Mouse (Mus musculus) intestine, embryonic 14.5 days (tissue): ENCODE data around the gene Pigx. TPM values are rescaled to one million over a fixed set of nuclear protein-coding genes. Genes with fewer than 3 reads are reported as not detected.

Experiments used
- ATAC-seq: fragments of 200-750 bp; cut with Nextera tagmentation; replicated peaks from 2 replicates; pipeline ENCODE4 v1.8.0; 2017; ENCODE audit warnings: low read depth, moderate number of reproducible peaks, moderate TSS enrichment, moderate library complexity; ENCODE audit not compliant: low FRiP score, low TSS enrichment
- DNase-seq: peaks from one replicate; pipeline ENCODE4 v3.0.0-alpha.2; 2018; ENCODE audit warnings: low spot score
- H3K27ac ChIP-seq: fragments of 300-500 bp; sonication (generic); 2 replicates; pipeline ENCODE4 v1.5.1; 2014; ENCODE audit warnings: low read depth, mild to moderate bottlenecking, control low read depth
- H3K27me3 ChIP-seq: fragments of 300-500 bp; sonication (generic); replicated peaks from 2 replicates; pipeline ENCODE4 v1.6.1; 2014; ENCODE audit warnings: low read length, control low read depth; ENCODE audit not compliant: control insufficient read depth, insufficient read depth
- H3K36me3 ChIP-seq: fragments of 300-500 bp; sonication (generic); 2 replicates; pipeline ENCODE4 v1.6.1; 2014; ENCODE audit warnings: low read length, control low read depth; ENCODE audit not compliant: control insufficient read depth, insufficient read depth
- H3K4me1 ChIP-seq: fragments of 300-500 bp; sonication (generic); replicated peaks from 2 replicates; pipeline ENCODE4 v1.6.1; 2014; ENCODE audit warnings: low read length, control low read depth, mixed read lengths; ENCODE audit not compliant: control insufficient read depth, insufficient read depth
- H3K4me2 ChIP-seq: fragments of 300-500 bp; sonication (generic); 2 replicates; pipeline ENCODE4 v1.6.1; 2014; ENCODE audit warnings: low read length
- H3K4me3 ChIP-seq: fragments of 300-500 bp; sonication (generic); 2 replicates; pipeline ENCODE4 v1.5.1; 2014; ENCODE audit warnings: low read depth, low read length, control low read depth, mixed read lengths
- H3K9ac ChIP-seq: fragments of 300-500 bp; sonication (generic); 2 replicates; pipeline ENCODE4 v1.6.1; 2014; ENCODE audit warnings: mild to moderate bottlenecking, low read length
- H3K9me3 ChIP-seq: fragments of 300-500 bp; sonication (generic); 2 replicates; pipeline ENCODE4 v1.6.1; 2016; ENCODE audit warnings: low read length, control low read depth; ENCODE audit not compliant: control insufficient read depth
- WGBS: fragments of 180-500 bp; shearing (Covaris S2); extraction: QIAGEN DNeasy Blood & Tissue Kit; methylation state at CpG from one replicate; pipeline ENCODE4 v1.1.7; 2014; 5-methylcytosine and 5-hydroxymethylcytosine counted together
- polyA plus RNA-seq: library from polyadenylated mRNA; unstranded; fragments of >200 nt; fragmentation: Nextera tagmentation; extraction: Ambion mirVana; gene quantifications from 2 replicates; pipeline ENCODE4 v1.2.1, GENCODE M21; 2014

The Pigx gene
- polyA plus RNA-seq, 1 experiment from 2014 or later = 122 TPM

DNA sequence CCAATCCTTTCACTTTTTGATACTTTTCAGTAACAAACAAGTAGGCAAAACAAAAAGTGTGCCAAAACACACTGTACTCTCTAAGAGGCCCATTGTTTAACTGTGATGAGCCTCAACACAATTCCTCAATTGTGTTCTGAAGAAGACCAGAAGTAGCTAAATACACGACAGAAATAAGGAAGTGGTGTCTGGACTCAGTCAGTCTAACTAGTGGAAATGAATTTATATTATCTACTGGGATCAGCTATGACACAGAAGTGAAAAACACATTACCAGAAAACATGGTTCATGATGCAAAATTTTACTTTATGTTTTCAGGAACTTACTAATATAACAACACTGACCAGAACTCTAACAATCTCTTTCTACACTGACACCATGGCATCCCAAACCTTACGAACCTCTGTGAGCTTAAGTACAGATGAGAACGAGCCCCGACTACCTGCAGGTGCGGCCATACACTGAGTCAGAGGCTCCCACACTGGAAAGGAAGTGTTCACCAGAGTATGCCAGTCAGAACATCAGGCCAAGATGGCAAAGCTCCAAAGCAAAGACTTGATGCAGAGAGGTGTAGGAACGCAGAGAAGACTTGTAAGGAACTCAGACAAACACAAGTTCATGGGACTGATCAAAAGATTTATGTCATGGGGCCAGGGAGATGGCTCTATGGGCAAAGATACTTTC, 39.6 kb downstream of the Pigx start:
- Histone ChIP-seq H3K4me2 (no peak overlapping the region), H3K27me3 (no peaks in the 10 kb centered on the region), H3K36me3 (no peaks in the 10 kb centered on the region), H3K9ac (no peak overlapping the region), H3K9me3 (no peaks in the 10 kb centered on the region), H3K4me1 (peaks cover 3% of the 10 kb centered on the region; the same call in 1 of the 2 replicates), H3K4me3 (no peak overlapping the region), H3K27ac (no peak overlapping the region)
- 65% methylated on average over 6 of the region's 6 CpGs for WGBS
- ATAC-seq (no peak), DNase-seq (no peak)

DNA sequence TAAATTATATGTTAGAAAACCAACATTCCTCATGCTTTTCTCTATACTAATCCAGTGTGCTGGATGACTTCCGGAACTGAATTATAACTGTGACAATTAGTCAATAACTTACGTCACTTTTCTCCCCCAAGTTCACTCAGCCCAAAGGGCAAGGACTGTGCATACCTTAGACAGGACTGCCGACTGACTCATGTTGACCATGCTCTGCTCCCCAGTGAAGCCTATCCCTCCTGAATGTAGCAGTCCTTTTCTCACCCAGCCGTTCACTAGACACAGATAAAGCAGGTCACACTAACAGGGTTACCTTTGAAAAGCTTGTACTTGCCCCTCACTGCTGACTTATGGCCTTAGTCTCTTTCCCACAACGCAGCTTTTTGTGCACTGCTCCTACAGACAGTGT, 40.7 kb downstream of the Pigx start:
- Histone ChIP-seq H3K27me3 (no peaks in the 10 kb centered on the region), H3K36me3 (no peaks in the 10 kb centered on the region), H3K9me3 (no peaks in the 10 kb centered on the region), H3K4me1 (peaks cover 3% of the 10 kb centered on the region; the same call in 1 of the 2 replicates), H3K4me3 (no peak overlapping the region), H3K9ac (no peak overlapping the region), H3K4me2 (no peak overlapping the region), H3K27ac (no peak overlapping the region)
- no peak for ATAC-seq
- 66% methylated on average over 5 of the region's 5 CpGs for WGBS
- no peak for DNase-seq

DNA sequence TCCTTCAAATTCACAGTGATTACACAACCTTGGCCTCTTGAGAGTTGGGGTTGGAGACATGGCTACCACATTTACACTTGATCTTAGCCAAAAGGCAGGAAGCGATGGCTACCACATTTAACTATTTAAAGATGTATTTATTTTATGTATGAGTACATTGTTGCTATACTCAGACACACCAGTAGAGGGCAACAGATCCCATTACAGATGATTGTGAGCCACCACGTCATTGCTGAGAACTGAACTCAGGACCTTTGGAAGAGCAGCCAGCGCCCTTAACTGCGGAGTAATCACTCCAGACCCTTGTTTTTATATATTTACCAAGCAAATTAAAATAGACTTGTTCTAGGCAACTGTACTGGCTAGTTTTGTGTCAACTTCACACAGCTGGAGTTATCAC, 57.2 kb downstream of the Pigx start:
- DNase-seq (no peak), ATAC-seq (no peak)
- WGBS = 93% methylated on average over 4 of the region's 4 CpGs
- Histone ChIP-seq H3K9me3 (no peaks in the 10 kb centered on the region), H3K4me1 (no peaks in the 10 kb centered on the region), H3K36me3 (peaks cover 83% of the 10 kb centered on the region), H3K27ac (no peak overlapping the region), H3K9ac (no peak overlapping the region), H3K4me2 (no peak overlapping the region), H3K27me3 (no peaks in the 10 kb centered on the region), H3K4me3 (no peak overlapping the region)

Other genes with a start within 250 kb of the Pigx start
- 0.12 and 0.16 TPM in 2 replicates for gene Meltf, start 220.9 kb downstream of the Pigx start, polyA plus RNA-seq
- 0.57 and 0.66 TPM in 2 replicates for gene Pigz, start 165.9 kb downstream of the Pigx start, polyA plus RNA-seq
- gene 0610012G03Rik, start 151.2 kb downstream of the Pigx start, polyA plus RNA-seq = 111 and 117 TPM in 2 replicates
- 90.5 and 106 TPM in 2 replicates for gene Ncbp2, start 151.2 kb downstream of the Pigx start, polyA plus RNA-seq
- 9.0 and 10.5 TPM in 2 replicates for gene Senp5, start 96.5 kb downstream of the Pigx start, polyA plus RNA-seq
- 41.4 and 42.4 TPM in 2 replicates for gene Pak2, start 20.4 kb downstream of the Pigx start, polyA plus RNA-seq
- 24.1 and 31.9 TPM in 2 replicates for gene Cep19, start 60 bp upstream of the Pigx start, polyA plus RNA-seq
- gene Nrros, start 65.9 kb upstream of the Pigx start, polyA plus RNA-seq = 15.7 and 17.3 TPM in 2 replicates
- gene Bex6, start 80.1 kb upstream of the Pigx start, polyA plus RNA-seq = not detected in 2 replicates
- 9.2 and 10.2 TPM in 2 replicates for gene Fbxo45, start 147.4 kb upstream of the Pigx start, polyA plus RNA-seq
- gene Wdr53, start 147.5 kb upstream of the Pigx start, polyA plus RNA-seq = 17.3 and 20.4 TPM in 2 replicates
- not detected in 2 replicates for gene Smco1, start 171.7 kb upstream of the Pigx start, polyA plus RNA-seq
- 25.0 and 26.2 TPM in 2 replicates for gene Rnf168, start 177.7 kb upstream of the Pigx start, polyA plus RNA-seq
- gene Ubxn7, start 232.5 kb upstream of the Pigx start, polyA plus RNA-seq = 18.8 and 20.8 TPM in 2 replicates